Mouse (Mus musculus): ENCODE measurements around the gene Rbms3.

Gene Rbms3

DNA sequence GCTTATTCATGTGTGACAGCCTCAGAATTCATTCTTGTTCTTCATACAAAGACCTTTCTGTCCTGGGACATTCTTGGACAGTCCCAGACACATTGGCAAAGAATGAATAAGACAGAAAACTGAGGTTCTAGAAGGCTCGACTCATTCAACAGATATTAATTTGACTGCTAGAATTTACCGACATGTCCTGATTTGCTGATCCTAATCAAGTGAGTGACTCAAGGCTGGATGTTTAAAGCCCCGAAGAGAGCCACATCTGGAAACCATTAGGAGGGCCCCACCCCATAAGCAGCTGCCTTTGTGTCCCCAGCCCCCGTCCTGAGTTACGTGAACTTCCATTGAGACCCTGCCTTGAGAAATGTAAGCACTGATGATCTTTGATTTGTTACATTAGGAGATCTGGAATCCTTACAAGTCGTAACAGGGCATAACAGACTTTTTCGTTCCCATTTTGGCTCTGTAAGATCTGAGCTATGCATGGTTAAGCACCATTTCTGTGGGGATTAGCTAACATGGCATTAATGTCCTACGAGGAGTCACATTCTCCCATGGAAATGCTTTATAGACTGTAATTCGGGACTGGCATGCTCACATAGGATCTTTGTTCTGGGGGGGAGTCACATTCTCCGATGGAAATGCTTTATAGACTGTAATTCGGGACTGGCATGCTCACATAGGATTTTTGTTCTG is 726.3 kb downstream of the Rbms3 start:
- DNase-seq (ENCODE audit: low read depth) = no peak

GRCm38 (mm10) chr9:116899403-116899802 is 730.3 kb downstream of the Rbms3 start:
- no peak for DNase-seq (ENCODE audit: low read depth)

DNA sequence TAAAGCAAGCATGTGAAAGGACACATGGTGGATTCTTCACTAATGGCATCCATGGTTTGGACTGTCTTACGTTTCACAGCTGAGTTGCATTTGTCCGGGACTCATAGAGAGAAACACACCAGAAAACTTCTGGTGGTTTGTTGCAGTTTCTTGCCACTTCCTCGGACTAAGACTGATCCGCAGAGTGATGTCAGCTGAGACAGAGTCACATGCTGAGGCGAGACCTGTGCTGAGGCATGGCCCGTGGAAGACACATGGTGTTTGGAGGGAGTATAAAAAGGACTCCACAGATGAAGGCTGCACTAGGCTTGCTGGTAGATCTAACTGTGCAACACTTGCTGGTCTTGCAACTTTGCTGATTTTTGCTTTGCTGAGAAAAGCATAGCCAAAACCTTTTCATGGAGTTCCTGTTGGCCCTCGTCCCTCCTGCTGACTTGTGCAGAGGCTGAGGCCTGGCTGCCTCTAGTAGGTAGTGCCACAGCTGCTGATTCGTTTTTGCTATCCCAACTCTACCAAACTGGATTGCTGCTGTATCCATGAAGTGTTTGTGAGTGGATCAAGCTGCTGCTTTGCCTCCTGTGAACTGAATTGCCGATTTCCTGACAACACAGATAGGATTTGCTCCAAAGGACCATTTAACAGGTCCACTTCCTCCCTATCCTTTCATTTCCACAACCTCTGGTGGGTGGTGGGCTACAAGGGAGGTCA is 742.6 kb downstream of the Rbms3 start:
- DNase-seq (ENCODE audit: low read depth) = no peak

- DNase-seq (ENCODE audit: low read depth) = no peak
Observed at GRCm38 (mm10) chr9:116885617-116886016, 744.1 kb downstream of the Rbms3 start.

- no peak for DNase-seq (ENCODE audit: low read depth)
Observed at GRCm38 (mm10) chr9:116880503-116880902, 749.2 kb downstream of the Rbms3 start.

- DNase-seq (ENCODE audit: low read depth) = no peak
Observed at GRCm38 (mm10) chr9:116879600-116880457, 749.9 kb downstream of the Rbms3 start.

GRCm38 (mm10) chr9:116876786-116877185 is 752.9 kb downstream of the Rbms3 start:
- DNase-seq (ENCODE audit: low read depth) = no peak

- no peak for DNase-seq (ENCODE audit: low read depth)
Observed at GRCm38 (mm10) chr9:116873976-116874320, 755.8 kb downstream of the Rbms3 start.

DNA sequence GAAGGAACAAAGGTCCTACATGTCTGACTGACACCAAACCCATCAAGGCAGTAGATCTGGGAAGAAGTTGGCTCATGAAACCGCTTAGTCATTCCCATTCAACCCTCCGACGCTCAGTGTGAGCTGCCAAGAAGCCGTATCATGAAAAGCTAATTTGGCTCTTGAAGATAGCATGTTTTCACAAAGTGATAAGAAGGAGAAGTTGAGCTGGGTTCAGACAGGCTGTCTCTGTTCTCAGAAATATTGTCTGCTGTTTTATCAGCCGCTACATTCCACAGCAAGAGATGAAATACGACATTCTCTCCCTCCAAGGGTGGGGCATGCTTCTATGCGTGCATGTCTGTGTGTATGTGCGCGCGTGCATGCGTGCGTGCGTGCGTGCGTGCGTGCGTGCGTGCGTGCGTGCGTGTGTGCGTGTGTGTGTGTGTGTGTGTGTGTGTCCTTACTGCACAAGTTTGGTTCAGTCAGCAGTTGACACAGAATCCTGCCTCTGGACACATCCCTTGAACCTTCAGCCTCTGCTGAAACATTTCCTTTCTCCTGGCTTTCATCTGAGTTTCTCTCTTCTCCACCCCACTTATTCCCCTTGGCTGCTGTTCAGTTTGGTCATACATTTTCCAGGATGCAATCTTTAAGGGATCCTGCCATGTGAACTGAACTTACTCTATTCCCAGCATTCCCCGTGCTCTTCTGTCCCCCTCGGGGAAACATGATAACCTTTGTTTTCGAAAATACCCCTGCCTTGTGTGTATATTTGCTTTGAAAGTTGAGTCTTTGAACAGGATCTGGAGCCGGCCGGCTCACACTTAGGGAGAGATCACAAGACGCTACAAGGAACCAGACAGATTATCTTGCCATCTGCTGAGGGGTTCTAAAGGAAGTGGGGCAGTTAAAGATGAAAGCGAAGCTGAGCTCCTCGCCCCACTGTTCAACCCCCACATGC is 756.4 kb downstream of the Rbms3 start:
- peak; percentile 42 for DNase-seq (ENCODE audit: low read depth)

DNA sequence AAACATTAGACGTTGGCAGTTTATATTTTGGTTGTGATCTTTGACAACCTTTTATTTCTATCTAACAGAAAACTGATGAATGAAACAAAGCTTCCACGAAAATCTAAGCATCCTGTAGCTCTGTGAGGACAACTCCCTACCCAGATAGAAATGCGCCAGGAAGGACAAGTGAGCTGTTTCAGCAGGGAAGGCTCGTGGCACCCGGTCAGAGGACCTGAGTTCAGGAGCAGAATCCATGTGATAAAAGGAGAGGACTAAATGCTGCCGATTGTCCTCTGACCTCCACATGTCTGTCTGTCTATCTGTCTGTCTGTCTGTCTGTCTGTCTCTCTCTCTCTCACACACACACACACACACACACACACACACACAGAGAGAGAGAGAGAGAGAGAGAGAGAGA is 757.4 kb downstream of the Rbms3 start:
- DNase-seq (ENCODE audit: low read depth) = no peak

- DNase-seq (ENCODE audit: low read depth) = no peak
Observed at GRCm38 (mm10) chr9:116871576-116871975, 758.1 kb downstream of the Rbms3 start.

GRCm38 (mm10) chr9:116866060-116866459 is 763.7 kb downstream of the Rbms3 start:
- no peak for DNase-seq (ENCODE audit: low read depth)

GRCm38 (mm10) chr9:116863626-116864025 is 766.1 kb downstream of the Rbms3 start:
- DNase-seq (ENCODE audit: low read depth) = no peak

- no peak for DNase-seq (ENCODE audit: low read depth)
Observed at GRCm38 (mm10) chr9:116862341-116862740, 767.4 kb downstream of the Rbms3 start.

GRCm38 (mm10) chr9:116857861-116858595 is 771.7 kb downstream of the Rbms3 start:
- DNase-seq (ENCODE audit: low read depth) = no peak

GRCm38 (mm10) chr9:116857151-116857550 is 772.6 kb downstream of the Rbms3 start:
- DNase-seq (ENCODE audit: low read depth) = no peak

DNA sequence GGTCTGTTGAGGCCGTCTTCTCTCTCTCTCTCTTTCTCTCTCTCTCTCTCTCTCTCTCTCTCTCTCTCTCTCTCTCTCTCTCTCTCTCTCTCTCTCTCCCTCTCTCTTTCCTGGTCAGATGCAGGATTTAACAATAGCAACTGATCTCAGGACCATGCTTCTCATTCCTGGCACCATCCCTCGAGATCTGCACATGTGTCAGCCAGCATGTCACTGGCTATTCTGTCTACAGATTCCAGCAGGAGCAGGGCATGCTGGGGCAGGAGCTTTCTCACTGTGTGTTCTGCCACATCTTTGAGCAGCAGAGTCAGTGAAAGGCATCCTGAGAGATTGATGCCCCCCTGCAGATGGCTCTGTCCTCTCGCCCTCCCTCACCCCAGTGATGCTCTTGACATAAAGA is 774.0 kb downstream of the Rbms3 start:
- DNase-seq (ENCODE audit: low read depth) = no peak

- DNase-seq (ENCODE audit: low read depth) = no peak
Observed at GRCm38 (mm10) chr9:116848905-116849304, 780.8 kb downstream of the Rbms3 start.

DNA sequence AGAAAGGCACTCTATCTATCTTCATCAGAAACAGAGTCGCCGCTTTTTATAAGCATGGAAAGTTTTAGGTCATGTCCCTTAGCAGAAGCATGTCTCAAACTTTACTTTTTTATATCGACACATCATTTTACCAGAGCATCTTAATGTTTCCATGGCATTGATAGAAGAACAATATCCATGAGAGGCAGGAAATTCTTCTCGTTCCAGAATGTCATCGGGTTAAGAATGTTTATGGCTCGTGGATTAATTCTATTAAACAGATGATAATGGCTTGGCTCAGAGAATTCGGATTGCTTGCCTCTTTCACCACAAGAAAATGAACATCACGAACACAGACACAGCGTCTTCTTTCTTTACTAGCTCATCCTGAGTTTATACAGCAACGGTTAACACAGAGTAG is 781.5 kb downstream of the Rbms3 start:
- no peak for DNase-seq (ENCODE audit: low read depth)

DNA sequence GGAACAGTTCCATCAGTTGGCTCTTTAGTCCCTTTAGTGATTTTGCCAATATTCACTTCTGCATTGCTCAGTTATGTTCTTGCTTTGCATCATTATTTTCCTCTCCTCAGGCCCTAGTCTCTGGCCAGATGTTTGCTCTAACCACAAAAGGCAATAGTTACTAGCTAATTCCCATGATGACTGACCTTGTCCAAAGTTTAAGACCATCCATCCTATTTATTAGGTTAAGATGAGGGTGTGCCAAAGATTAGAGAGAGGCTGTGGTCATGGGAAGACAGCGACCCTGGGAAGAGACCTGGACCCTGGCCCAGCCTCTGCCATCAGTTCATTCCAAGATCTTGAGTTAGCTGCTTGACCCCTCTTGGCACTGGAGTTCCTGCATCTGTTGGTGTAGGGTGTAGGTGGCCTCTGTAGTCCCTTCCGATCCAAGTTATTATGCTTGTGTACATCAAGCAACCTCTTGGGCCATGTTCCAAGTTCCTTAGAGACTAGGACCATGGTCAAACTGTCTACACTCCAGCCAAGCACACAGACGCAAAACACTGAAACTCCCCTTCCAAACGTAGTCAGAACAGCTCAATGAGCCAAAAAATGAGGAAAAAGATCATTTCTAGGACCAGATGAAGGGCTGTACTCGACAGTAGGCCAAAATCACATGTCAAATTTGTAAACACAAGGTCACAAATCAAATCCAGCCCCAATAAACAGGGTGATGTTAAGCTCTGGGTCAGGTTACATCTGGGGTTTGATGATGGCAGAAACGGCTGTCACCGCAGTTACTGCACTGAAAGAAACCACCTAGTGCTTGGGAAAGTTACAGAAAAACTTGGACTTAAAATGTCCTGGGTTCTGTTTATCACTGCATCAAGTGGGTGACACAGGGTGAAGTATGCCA is 782.2 kb downstream of the Rbms3 start:
- no peak for DNase-seq (ENCODE audit: low read depth)
